Comparison of ENCODE assay signal across 1 mouse cellular context in genomic region chr5:148928382-148929115, GRCm38 (mm10).
A peak's percentile ranks its signal among the peaks of the same experiment; 100 is the strongest.
TF ChIP-seq lines count a peak whose summit lies in the region.

No protein-coding gene starts in this region.

TF ChIP-seq in CH12.LX, 34 proteins besides CTCF, POLR2A, EP300 and RAD21 (continued from another document):
- TF ChIP-seq E2F4 (IDR thresholded peaks at IDR 0.05; ENCODE audit: insufficient replicate concordance, low read depth, low read length) = no peak; the same call in 1 of the 2 replicates
- no peak for TF ChIP-seq ZNF384 (IDR thresholded peaks at IDR 0.05; ENCODE audit: low read depth, low read length)
- peak; percentile 65; the same call in 1 of the 2 replicates for TF ChIP-seq IRF4 (IDR thresholded peaks at IDR 0.05; ENCODE audit: low read depth, low read length)
- TF ChIP-seq NELFE (IDR thresholded peaks at IDR 0.05; ENCODE audit: low read depth, low read length) = 0 out of 2 replicates have a peak, but pooled peaks have one; percentile 44
- peak; percentile 60 for TF ChIP-seq ELF1 (IDR thresholded peaks at IDR 0.05; ENCODE audit: low read depth, low read length)
- TF ChIP-seq GABPA (IDR thresholded peaks at IDR 0.05; ENCODE audit: insufficient replicate concordance, low read depth, low read length) = peak; percentile 86; the same call in 1 of the 2 replicates
- peak; percentile 98; the same call in 1 of the 2 replicates for TF ChIP-seq KAT2A (IDR thresholded peaks at IDR 0.05; ENCODE audit: insufficient replicate concordance, low read length)
- peak; percentile 98 for TF ChIP-seq UBTF (IDR thresholded peaks at IDR 0.05; ENCODE audit: low read depth, low read length)
- TF ChIP-seq TCF12 (IDR thresholded peaks at IDR 0.05; ENCODE audit: low read depth, low read length) = peak; percentile 47; the same call in 1 of the 2 replicates
- peak; percentile 33; the same call in 1 of the 2 replicates for TF ChIP-seq NRF1 (IDR thresholded peaks at IDR 0.05; ENCODE audit: low read depth, low read length)
- TF ChIP-seq ZKSCAN1 (IDR thresholded peaks at IDR 0.05; ENCODE audit: borderline replicate concordance, low read depth, low read length) = no peak
- TF ChIP-seq USF2 (conservative IDR thresholded peaks at IDR 0.05; ENCODE audit: low read depth, low read length) = no peak
- no peak; the same call in 1 of the 2 replicates for TF ChIP-seq RCOR1 (conservative IDR thresholded peaks at IDR 0.05; ENCODE audit: low read depth, low read length)
- peak; percentile 63; the same call in 1 of the 2 replicates for TF ChIP-seq MAFK (IDR thresholded peaks at IDR 0.05; ENCODE audit: insufficient replicate concordance, low read length)
- TF ChIP-seq CHD1 (IDR thresholded peaks at IDR 0.05; ENCODE audit: low read depth, low read length) = no peak
